ENCODE assay signal across 19 mouse cellular contexts in genomic region chr4:94407503-94407902, GRCm38 (mm10).
"Had no signal": no experiment of that assay in that cellular context is flagged by ENCODE, and none has a peak within 500 bp of the region (broad histone marks: within the 10 kb centered on the region; RNA-seq: fewer than 3 reads in every experiment).

No protein-coding gene starts in this region.

- DNase-seq: kidney, adult 8-10 months; kidney, postnatal 10 days; kidney, postnatal 36 days; left cerebral cortex, postnatal 4 days; liver, postnatal 0 days; lung, embryonic 14.5 days; midbrain, embryonic 14.5 days; retina, postnatal 1 day; right cerebral cortex, postnatal 25 days; spleen, adult 18-20 months; thymus, postnatal 25 days had no signal

- H3K4me1 ChIP-seq: kidney, embryonic 15.5 days; limb, embryonic 12.5 days; limb, embryonic 15.5 days; stomach, embryonic 15.5 days had no signal

- ATAC-seq: liver, postnatal 0 days; lung, postnatal 0 days had no signal

- H3K27ac ChIP-seq: kidney, embryonic 15.5 days; limb, embryonic 12.5 days; limb, embryonic 15.5 days; liver, embryonic 14.5 days; macrophage; stomach, embryonic 15.5 days had no signal

- H3K9me3 ChIP-seq: kidney, embryonic 15.5 days; limb, embryonic 12.5 days; limb, embryonic 15.5 days; stomach, embryonic 15.5 days had no signal

- H3K4me2 ChIP-seq: kidney, embryonic 15.5 days; limb, embryonic 12.5 days; limb, embryonic 15.5 days; liver, embryonic 11.5 days; lung, embryonic 14.5 days; stomach, embryonic 15.5 days had no signal

- H3K9ac ChIP-seq: kidney, embryonic 15.5 days; limb, embryonic 12.5 days; limb, embryonic 15.5 days; liver, embryonic 14.5 days; liver, postnatal 0 days; lung, embryonic 14.5 days; stomach, embryonic 15.5 days had no signal

- H3K27me3 ChIP-seq: kidney, embryonic 15.5 days; limb, embryonic 12.5 days; limb, embryonic 15.5 days; stomach, embryonic 15.5 days had no signal

- H3K36me3 ChIP-seq: kidney, embryonic 15.5 days; limb, embryonic 12.5 days; limb, embryonic 15.5 days; stomach, embryonic 15.5 days had no signal

- H3K4me3 ChIP-seq: kidney, embryonic 15.5 days; limb, embryonic 12.5 days; limb, embryonic 15.5 days; stomach, embryonic 15.5 days had no signal
